Mouse (Mus musculus): Measurements from ENCODE around the gene Nrxn1.

DNA sequence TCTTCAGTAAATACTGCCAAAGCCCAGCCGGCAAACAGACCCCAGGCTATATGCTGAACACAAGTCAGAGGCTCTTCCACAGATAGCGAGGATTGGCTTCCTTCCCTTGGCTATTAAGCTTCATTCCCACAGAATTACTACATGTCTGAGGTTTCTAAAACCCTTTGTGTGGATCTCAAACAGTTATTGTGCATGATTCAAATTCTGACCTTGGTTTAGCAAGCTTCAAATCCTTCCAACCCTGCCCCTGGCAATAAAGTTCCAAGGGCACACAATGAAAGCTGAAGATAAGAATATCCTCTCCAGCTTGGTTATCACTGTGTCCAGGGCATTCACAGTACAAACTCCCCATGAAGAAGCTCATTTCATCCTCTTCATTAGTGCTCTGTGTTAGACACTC lies 416.2 kb downstream of the Nrxn1 start:
- TF ChIP-seq POLR2A (IDR thresholded peaks at IDR 0.05; ENCODE audit: control insufficient read depth, extremely low read depth, insufficient read depth, low read length, poor library complexity) = no peak
- TF ChIP-seq CTCF (IDR thresholded peaks at IDR 0.05; ENCODE audit: borderline replicate concordance, control insufficient read depth, extremely low read depth, insufficient read depth, low read length, poor library complexity) = no peak

Data from thymus, adult 2 months (tissue).